Mouse (Mus musculus): ENCODE results near the gene St6galnac3. TPM values are rescaled to one million over a fixed set of nuclear protein-coding genes. Genes with fewer than 3 reads are reported as not detected.

St6galnac3 gene
- polyA plus RNA-seq, 1 experiment from 2014 or later: 23.7 TPM

- no peak overlapping the region for H3K9ac ChIP-seq (ENCODE audit: low read length)
Observed at GRCm38 (mm10) chr3:153219391-153219790, 505.6 kb downstream of the St6galnac3 start.

GRCm38 (mm10) chr3:153208186-153208585, 516.8 kb downstream of the St6galnac3 start:
- Histone ChIP-seq H3K9ac (ENCODE audit: low read length) (no peak overlapping the region), H3K36me3 (ENCODE audit: control insufficient read depth, insufficient read depth, low read length) (no peaks in the 10 kb centered on the region), H3K27me3 (ENCODE audit: control insufficient read depth, insufficient read depth, low read length) (no peaks in the 10 kb centered on the region), H3K9me3 (ENCODE audit: control insufficient read depth, low read length) (no peaks in the 10 kb centered on the region), H3K27ac (replicated peaks in 1 of 2; ENCODE audit: control insufficient read depth in 1 of 2, insufficient read depth in 1 of 2, low read depth in 2 of 2, low read length in 2 of 2) (no peak overlapping the region), H3K4me3 (ENCODE audit: control insufficient read depth in 1 of 2, insufficient read depth in 1 of 2, low read depth in 1 of 2, low read length in 2 of 2) (no peak overlapping the region), H3K4me1 (ENCODE audit: control insufficient read depth in 2 of 2, insufficient read depth in 2 of 2, low read length in 2 of 2) (no peaks in the 10 kb centered on the region), H3K4me2 (ENCODE audit: low read length) (no peak overlapping the region)
- no peak for ATAC-seq (ENCODE audit: insufficient number of reproducible peaks, insufficient read depth, low FRiP score, low read depth)
- 76% methylated on average over 2 of the region's 2 CpGs for WGBS

More at GRCm38 (mm10) chr3:153219391-153219790, 505.6 kb downstream of the St6galnac3 start:
- Histone ChIP-seq H3K9me3 (ENCODE audit: control insufficient read depth, low read length) (peaks cover 9% of the 10 kb centered on the region), H3K4me2 (ENCODE audit: low read length) (no peak overlapping the region), H3K36me3 (ENCODE audit: control insufficient read depth, insufficient read depth, low read length) (no peaks in the 10 kb centered on the region), H3K27me3 (ENCODE audit: control insufficient read depth, insufficient read depth, low read length) (no peaks in the 10 kb centered on the region), H3K4me3 (ENCODE audit: control insufficient read depth in 1 of 2, insufficient read depth in 1 of 2, low read depth in 1 of 2, low read length in 2 of 2) (no peak overlapping the region), H3K4me1 (ENCODE audit: control insufficient read depth in 2 of 2, insufficient read depth in 2 of 2, low read length in 2 of 2) (no peaks in the 10 kb centered on the region), H3K27ac (replicated peaks in 1 of 2; ENCODE audit: control insufficient read depth in 1 of 2, insufficient read depth in 1 of 2, low read depth in 2 of 2, low read length in 2 of 2) (no peak overlapping the region)
- ATAC-seq (ENCODE audit: insufficient number of reproducible peaks, insufficient read depth, low FRiP score, low read depth): no peak
- WGBS: 87% methylated on average over 2 of the region's 2 CpGs

GRCm38 (mm10) chr3:153204046-153204445, 520.9 kb downstream of the St6galnac3 start:
- Histone ChIP-seq H3K9me3 (ENCODE audit: control insufficient read depth, low read length) (no peaks in the 10 kb centered on the region), H3K9ac (ENCODE audit: low read length) (no peak overlapping the region), H3K27ac (replicated peaks in 1 of 2; ENCODE audit: control insufficient read depth in 1 of 2, insufficient read depth in 1 of 2, low read depth in 2 of 2, low read length in 2 of 2) (no peak overlapping the region), H3K4me1 (ENCODE audit: control insufficient read depth in 2 of 2, insufficient read depth in 2 of 2, low read length in 2 of 2) (no peaks in the 10 kb centered on the region), H3K36me3 (ENCODE audit: control insufficient read depth, insufficient read depth, low read length) (no peaks in the 10 kb centered on the region), H3K27me3 (ENCODE audit: control insufficient read depth, insufficient read depth, low read length) (no peaks in the 10 kb centered on the region), H3K4me3 (ENCODE audit: control insufficient read depth in 1 of 2, insufficient read depth in 1 of 2, low read depth in 1 of 2, low read length in 2 of 2) (no peak overlapping the region), H3K4me2 (ENCODE audit: low read length) (no peak overlapping the region)
- 92% methylated on average over 5 of the region's 5 CpGs for WGBS
- no peak for ATAC-seq (ENCODE audit: insufficient number of reproducible peaks, insufficient read depth, low FRiP score, low read depth)

GRCm38 (mm10) chr3:153201835-153202234, 523.1 kb downstream of the St6galnac3 start:
- Histone ChIP-seq H3K27ac (replicated peaks in 1 of 2; ENCODE audit: control insufficient read depth in 1 of 2, insufficient read depth in 1 of 2, low read depth in 2 of 2, low read length in 2 of 2) (no peak overlapping the region), H3K36me3 (ENCODE audit: control insufficient read depth, insufficient read depth, low read length) (no peaks in the 10 kb centered on the region), H3K4me2 (ENCODE audit: low read length) (no peak overlapping the region), H3K9ac (ENCODE audit: low read length) (no peak overlapping the region), H3K27me3 (ENCODE audit: control insufficient read depth, insufficient read depth, low read length) (no peaks in the 10 kb centered on the region), H3K9me3 (ENCODE audit: control insufficient read depth, low read length) (no peaks in the 10 kb centered on the region), H3K4me3 (ENCODE audit: control insufficient read depth in 1 of 2, insufficient read depth in 1 of 2, low read depth in 1 of 2, low read length in 2 of 2) (no peak overlapping the region), H3K4me1 (ENCODE audit: control insufficient read depth in 2 of 2, insufficient read depth in 2 of 2, low read length in 2 of 2) (no peaks in the 10 kb centered on the region)
- ATAC-seq (ENCODE audit: insufficient number of reproducible peaks, insufficient read depth, low FRiP score, low read depth): no peak
- whole genome bisulfite sequencing: 83% methylated on average over 10 of the region's 10 CpGs

GRCm38 (mm10) chr3:153200801-153201200, 524.2 kb downstream of the St6galnac3 start:
- no peak for ATAC-seq (ENCODE audit: insufficient number of reproducible peaks, insufficient read depth, low FRiP score, low read depth)
- Histone ChIP-seq H3K27me3 (ENCODE audit: control insufficient read depth, insufficient read depth, low read length) (no peaks in the 10 kb centered on the region), H3K27ac (replicated peaks in 1 of 2; ENCODE audit: control insufficient read depth in 1 of 2, insufficient read depth in 1 of 2, low read depth in 2 of 2, low read length in 2 of 2) (no peak overlapping the region), H3K4me1 (ENCODE audit: control insufficient read depth in 2 of 2, insufficient read depth in 2 of 2, low read length in 2 of 2) (no peaks in the 10 kb centered on the region), H3K9me3 (ENCODE audit: control insufficient read depth, low read length) (no peaks in the 10 kb centered on the region), H3K4me2 (ENCODE audit: low read length) (no peak overlapping the region), H3K36me3 (ENCODE audit: control insufficient read depth, insufficient read depth, low read length) (no peaks in the 10 kb centered on the region), H3K9ac (ENCODE audit: low read length) (no peak overlapping the region), H3K4me3 (ENCODE audit: control insufficient read depth in 1 of 2, insufficient read depth in 1 of 2, low read depth in 1 of 2, low read length in 2 of 2) (no peak overlapping the region)
- WGBS: 88% methylated on average over 12 of the region's 12 CpGs

GRCm38 (mm10) chr3:153200076-153200475, 524.9 kb downstream of the St6galnac3 start:
- H3K27me3 ChIP-seq (ENCODE audit: control insufficient read depth, insufficient read depth, low read length): no peaks in the 10 kb centered on the region
- 91% methylated on average over 11 of the region's 11 CpGs for WGBS
- no peak for ATAC-seq (ENCODE audit: insufficient number of reproducible peaks, insufficient read depth, low FRiP score, low read depth)

GRCm38 (mm10) chr3:153199251-153199650, 525.7 kb downstream of the St6galnac3 start:
- H3K9me3 ChIP-seq (ENCODE audit: control insufficient read depth, low read length): no peaks in the 10 kb centered on the region
- no peak for ATAC-seq (ENCODE audit: insufficient number of reproducible peaks, insufficient read depth, low FRiP score, low read depth)
- 73% methylated on average over 8 of the region's 8 CpGs for WGBS

More at GRCm38 (mm10) chr3:153200076-153200475, 524.9 kb downstream of the St6galnac3 start:
- Histone ChIP-seq H3K27ac (replicated peaks in 1 of 2; ENCODE audit: control insufficient read depth in 1 of 2, insufficient read depth in 1 of 2, low read depth in 2 of 2, low read length in 2 of 2) (no peak overlapping the region), H3K36me3 (ENCODE audit: control insufficient read depth, insufficient read depth, low read length) (no peaks in the 10 kb centered on the region), H3K4me3 (ENCODE audit: control insufficient read depth in 1 of 2, insufficient read depth in 1 of 2, low read depth in 1 of 2, low read length in 2 of 2) (no peak overlapping the region), H3K4me2 (ENCODE audit: low read length) (no peak overlapping the region), H3K4me1 (ENCODE audit: control insufficient read depth in 2 of 2, insufficient read depth in 2 of 2, low read length in 2 of 2) (no peaks in the 10 kb centered on the region), H3K9me3 (ENCODE audit: control insufficient read depth, low read length) (no peaks in the 10 kb centered on the region), H3K9ac (ENCODE audit: low read length) (no peak overlapping the region)

GRCm38 (mm10) chr3:153198514-153198913, 526.5 kb downstream of the St6galnac3 start:
- ATAC-seq (ENCODE audit: insufficient number of reproducible peaks, insufficient read depth, low FRiP score, low read depth): no peak
- H3K9ac ChIP-seq (ENCODE audit: low read length): no peak overlapping the region
- 80% methylated on average over 4 of the region's 4 CpGs for WGBS
- H3K4me1 ChIP-seq (ENCODE audit: control insufficient read depth in 2 of 2, insufficient read depth in 2 of 2, low read length in 2 of 2): no peaks in the 10 kb centered on the region
- H3K27ac ChIP-seq (replicated peaks in 1 of 2; ENCODE audit: control insufficient read depth in 1 of 2, insufficient read depth in 1 of 2, low read depth in 2 of 2, low read length in 2 of 2): no peak overlapping the region
- H3K4me3 ChIP-seq (ENCODE audit: control insufficient read depth in 1 of 2, insufficient read depth in 1 of 2, low read depth in 1 of 2, low read length in 2 of 2): no peak overlapping the region
- no peaks in the 10 kb centered on the region for H3K9me3 ChIP-seq (ENCODE audit: control insufficient read depth, low read length)
- H3K27me3 ChIP-seq (ENCODE audit: control insufficient read depth, insufficient read depth, low read length): no peaks in the 10 kb centered on the region
- H3K36me3 ChIP-seq (ENCODE audit: control insufficient read depth, insufficient read depth, low read length): no peaks in the 10 kb centered on the region
- H3K4me2 ChIP-seq (ENCODE audit: low read length): no peak overlapping the region

More at GRCm38 (mm10) chr3:153199251-153199650, 525.7 kb downstream of the St6galnac3 start:
- no peak overlapping the region for H3K27ac ChIP-seq (replicated peaks in 1 of 2; ENCODE audit: control insufficient read depth in 1 of 2, insufficient read depth in 1 of 2, low read depth in 2 of 2, low read length in 2 of 2)
- no peak overlapping the region for H3K4me2 ChIP-seq (ENCODE audit: low read length)
- no peaks in the 10 kb centered on the region for H3K27me3 ChIP-seq (ENCODE audit: control insufficient read depth, insufficient read depth, low read length)
- no peak overlapping the region for H3K4me3 ChIP-seq (ENCODE audit: control insufficient read depth in 1 of 2, insufficient read depth in 1 of 2, low read depth in 1 of 2, low read length in 2 of 2)
- H3K4me1 ChIP-seq (ENCODE audit: control insufficient read depth in 2 of 2, insufficient read depth in 2 of 2, low read length in 2 of 2): no peaks in the 10 kb centered on the region
- no peak overlapping the region for H3K9ac ChIP-seq (ENCODE audit: low read length)
- H3K36me3 ChIP-seq (ENCODE audit: control insufficient read depth, insufficient read depth, low read length): no peaks in the 10 kb centered on the region

All from heart, embryonic 14.5 days (tissue).